Mouse (Mus musculus) T-helper 2 cell (primary cell): ENCODE data around the gene Ralgapa2.

Experiments
- in situ Hi-C: fragments of 300-600 bp; cut with MboI, MseI; formaldehyde crosslinking; loops from one replicate; pipeline ENCODE4 v1.15.1; 2025; ENCODE audit warnings: high pct_unique_total_duplicates

The Ralgapa2 gene

DNA sequence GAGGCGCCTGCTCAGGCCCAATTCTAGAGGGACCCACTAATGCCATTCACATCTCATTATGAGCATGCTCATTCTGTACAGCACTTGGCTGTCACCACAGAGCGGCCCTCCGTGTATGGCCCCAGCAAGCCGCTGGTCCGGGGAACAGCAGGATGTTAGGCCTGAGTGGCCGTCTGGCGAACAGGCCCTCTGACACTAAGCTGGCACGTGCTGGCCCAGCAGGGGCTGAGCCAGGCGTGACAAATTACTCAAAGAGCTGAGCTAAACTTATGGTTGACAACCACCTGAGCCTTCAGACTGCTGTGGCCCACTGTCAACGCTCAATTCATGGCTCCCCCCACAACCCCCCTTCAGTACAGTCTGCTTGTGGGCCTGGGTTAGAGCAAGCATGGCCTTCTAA lies 249.9 kb downstream of the Ralgapa2 start:
- in situ Hi-C loops = no loop called here

DNA sequence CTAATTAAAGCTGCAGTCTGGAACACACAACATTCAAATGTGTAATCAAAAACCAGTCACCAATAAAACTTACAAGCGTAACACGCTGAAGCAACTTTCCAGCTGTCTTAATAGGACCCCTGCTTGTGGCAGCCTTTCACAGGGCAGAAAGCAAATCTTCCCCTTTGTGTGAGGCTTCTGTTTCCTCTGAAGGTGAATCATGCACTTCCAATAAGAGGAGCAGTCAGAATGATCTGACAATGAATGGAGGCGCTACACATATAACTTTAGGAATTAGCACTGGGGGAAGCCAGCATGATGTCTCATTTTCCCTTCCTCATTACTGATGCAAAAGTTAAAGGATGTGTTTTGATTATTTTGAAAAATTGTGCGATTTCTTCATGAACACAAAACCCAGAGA lies 251.0 kb downstream of the Ralgapa2 start:
- in situ Hi-C loops = no loop called here

DNA sequence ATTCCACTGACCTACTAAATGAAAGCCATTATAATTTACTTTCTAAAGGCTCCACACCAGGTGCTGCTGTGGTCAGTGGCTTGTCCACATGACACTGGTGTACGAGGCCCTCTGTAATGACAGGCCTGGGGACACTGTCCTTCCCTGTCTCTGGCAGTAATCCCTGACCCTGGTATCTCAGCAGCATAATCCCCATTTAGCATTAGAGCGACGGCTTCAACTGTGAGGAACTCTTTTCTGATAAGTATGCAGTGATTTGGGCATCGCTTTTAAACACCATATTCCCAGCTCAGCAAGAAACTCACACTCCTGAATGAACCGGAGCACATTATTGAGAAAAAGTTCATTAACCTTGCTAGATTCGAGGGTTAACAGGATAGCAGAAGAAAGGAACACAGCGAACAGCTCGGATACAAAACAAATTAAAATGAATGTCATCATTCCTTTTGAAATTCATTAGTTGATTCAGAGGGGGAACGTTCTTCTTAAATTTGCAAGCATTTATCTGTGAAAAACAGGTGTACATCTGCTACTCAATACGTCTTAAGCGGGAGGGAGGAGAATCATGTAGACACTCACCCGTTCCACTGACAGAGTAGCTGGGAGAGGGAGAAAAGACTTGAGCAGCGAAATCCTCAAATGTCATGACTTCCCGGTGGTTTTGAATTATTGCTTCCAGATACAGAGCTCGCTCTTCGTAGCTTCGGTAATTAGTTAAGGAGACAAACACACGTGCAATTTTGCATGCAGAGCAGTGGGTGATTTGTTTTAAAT lies 252.2 kb downstream of the Ralgapa2 start:
- in situ Hi-C loops = no loop called here

DNA sequence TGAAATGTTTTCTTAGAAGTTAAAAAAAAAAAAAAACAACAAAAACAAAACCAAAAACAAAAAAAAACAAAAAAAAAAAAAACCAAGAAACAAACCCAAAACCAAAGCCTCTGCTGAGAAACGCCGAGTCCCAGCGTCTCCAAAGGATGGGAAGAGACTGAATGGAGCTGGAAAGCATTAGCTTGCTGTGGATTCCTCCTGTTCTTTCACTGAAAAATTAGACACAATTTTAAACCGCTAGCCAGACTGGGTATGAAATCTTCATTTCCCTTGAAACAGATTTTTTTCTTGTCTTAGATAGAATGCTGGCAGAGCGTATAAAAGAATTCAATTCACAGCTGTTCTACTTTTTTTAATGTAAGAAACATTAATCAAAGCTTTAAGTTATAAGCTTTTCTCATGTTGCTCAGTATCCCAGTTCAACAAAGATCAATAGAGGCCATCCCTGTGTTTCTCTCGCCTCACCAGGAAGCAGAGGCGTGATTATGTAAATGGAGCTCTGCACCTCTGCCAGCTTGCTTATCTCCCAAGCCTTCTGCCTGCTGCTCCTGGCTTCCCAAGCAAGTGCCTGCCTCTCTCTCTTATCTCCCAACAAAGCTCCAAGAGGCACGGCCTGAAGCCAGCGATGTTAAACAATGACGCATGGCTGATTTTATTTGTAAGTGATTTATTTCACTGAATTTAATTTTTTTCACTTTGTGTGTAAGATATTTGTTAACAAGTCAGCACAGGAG lies 253.2 kb downstream of the Ralgapa2 start:
- in situ Hi-C loops = no loop called here

DNA sequence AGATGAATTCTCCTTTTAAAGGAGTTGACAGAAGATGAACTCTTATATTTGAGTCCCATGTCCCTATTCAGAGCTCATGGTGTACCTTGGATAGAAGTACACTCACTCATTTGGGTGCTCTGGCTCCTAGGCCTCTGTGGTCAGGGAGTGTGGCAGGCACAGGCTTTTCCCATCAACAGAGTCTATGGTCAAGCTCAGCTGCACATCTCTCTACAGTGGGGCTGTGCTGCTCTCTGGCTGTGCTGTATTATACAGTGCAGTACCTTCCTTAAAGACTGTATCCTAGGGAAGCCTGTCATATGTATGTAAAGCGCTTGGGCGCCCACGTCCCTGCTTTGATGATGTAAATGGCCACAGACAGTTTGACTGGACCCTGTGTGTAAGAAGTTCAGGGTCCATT lies 254.5 kb downstream of the Ralgapa2 start:
- in situ Hi-C loops = no loop called here

DNA sequence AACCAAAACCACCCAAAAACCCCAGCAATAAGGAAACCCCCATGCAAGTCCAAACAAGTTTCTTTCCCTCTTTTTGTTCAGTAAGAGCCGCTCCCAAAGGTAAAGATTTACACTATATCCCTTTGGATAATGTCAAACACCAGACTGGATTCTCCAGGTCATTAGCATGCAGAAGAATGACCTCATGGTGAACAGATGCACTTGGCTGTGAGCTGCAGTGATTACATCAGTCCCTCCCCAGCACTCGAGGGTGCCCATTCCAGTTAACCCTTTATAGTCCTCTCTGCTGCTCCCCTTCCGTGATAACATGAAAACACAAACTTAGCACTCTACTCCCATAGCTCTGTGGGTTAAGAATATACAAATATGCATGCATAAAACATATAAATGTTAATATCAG lies 255.1 kb downstream of the Ralgapa2 start:
- in situ Hi-C loops = no loop called here

DNA sequence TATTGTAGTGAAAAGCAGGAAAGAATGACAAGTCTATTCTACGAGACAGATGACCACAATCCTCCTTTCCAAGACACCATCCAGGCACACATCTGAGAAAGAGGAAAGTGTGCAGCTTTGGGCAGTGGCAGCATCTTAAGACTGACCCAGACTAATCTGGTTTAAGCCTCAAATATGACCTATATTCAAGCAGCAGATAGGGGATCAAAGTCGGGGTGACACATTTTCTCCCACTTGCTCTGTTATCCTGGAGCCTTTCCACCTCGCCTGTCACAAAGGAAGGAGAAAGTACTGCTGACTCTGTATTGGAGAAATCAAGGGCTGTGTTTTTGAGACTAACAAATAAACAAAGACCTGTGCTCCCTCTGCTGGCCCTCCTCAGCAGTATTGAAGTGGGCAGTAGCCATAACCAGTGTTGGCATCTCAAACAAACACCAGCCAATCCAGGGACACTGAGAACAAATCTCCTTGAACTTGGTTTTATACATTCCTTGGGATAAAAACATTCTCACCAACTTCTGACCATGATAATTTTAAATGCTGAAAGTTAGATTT lies 255.7 kb downstream of the Ralgapa2 start:
- in situ Hi-C loops = no loop called here

DNA sequence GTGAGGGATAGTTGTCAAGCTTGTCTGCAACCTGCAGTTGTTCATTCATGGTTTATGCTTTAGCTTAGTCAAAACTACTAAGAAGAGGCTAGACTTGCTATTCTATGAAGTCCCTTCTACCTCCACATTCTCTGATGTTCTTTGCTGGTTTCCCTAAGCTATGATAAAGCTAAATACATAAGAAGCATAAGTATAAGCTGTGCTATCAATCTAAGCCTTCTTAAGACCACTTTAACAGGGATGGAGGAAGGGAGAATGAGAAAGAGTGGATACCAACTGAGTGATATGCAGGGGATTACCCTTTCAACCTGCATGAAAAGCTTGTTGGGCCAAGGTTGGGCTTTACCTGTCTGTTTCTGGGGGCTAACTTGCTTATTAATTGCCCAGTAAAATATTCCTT lies 256.5 kb downstream of the Ralgapa2 start:
- in situ Hi-C loops = no loop called here

DNA sequence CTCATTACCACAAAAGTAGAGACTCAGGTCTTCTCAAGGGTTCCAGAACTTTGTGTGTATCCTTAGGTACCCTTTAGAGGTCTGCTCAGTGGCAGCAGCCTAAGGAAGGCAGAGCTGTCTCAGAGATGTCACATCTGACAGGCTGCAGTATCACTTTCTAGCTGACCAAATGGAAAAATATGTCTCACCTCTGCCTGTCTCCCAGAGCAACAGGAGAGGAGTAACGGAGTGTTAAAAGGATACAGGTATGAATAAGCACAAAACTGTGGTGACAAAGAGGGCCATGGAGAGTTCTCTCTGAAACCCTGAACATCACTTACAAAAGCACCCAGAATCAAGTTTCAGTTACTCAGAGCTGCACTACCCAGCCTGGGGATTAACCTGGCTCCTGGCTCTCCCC lies 257.8 kb downstream of the Ralgapa2 start:
- in situ Hi-C loops = no loop called here

DNA sequence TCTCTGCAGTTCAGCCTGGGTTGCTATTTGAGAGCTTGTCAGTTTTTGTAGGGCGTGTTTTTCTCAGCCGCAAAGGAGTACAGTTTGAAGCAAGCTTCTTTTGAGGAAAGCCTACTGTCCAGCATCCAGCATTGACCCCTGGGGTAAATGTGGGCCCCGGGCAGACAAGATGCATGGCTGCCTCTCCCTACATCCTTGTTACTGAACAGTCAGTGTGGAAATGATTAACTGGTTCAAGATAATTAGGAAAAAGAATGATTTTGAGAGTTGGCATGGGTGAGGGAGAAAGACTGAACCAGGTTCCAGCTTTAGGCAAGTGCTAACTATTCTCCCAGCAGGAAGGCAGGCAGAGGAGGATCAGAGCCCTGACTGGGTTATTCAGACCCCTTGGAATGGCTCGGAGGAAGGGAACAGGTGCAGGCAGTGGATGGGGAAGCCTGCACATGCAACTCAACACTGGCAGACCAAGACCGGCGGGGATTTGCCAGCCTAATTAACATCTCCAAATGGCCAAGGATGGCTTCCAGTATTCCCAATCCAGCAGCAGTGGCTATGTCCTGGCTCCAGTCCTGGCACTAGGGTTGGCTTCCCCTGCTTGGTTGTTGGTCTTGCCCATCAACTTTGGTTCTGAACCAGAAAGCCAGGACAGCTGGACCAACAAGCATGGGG lies 261.8 kb downstream of the Ralgapa2 start:
- in situ Hi-C loops = no loop called here

DNA sequence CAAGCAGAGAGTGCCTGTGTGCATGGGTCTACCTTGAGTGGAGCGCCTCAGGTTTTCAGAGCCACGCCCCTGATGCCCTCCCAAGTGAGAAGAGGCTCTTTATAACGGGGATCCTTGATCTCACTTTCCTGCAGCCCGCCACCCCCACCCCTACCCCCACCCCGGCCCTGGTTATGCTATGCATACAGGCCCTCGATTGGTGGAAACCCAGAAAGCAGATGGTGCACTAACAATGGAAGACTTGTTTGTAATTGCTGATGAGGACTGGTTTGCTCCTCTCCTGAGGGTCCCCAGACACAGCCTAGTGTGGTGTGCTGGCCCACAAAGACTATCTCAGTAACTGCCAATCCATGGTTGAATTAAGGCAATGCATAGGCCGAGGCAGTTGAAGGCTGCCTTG lies 263.1 kb downstream of the Ralgapa2 start:
- in situ Hi-C loops = no loop called here

DNA sequence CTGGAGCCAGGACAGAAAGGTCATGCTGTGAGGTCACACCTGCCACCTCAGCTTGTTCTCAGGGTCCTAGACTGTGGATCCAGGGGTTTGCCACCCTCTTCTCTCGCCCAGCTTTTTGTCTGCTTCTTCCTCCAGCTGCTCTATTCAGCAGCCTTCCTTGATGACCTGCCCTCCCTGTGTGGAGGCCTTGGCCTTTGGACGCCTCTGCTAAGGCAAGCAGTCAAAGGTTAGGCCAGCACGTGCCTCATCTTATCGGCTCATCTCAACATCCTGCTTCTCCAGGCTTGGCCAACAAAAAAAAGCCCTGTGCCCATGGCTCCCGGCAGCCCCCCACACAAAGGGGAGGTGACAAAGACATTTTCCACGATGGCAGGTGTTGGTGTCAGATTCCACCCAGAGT lies 264.6 kb downstream of the Ralgapa2 start:
- in situ Hi-C loops = no loop called here

DNA sequence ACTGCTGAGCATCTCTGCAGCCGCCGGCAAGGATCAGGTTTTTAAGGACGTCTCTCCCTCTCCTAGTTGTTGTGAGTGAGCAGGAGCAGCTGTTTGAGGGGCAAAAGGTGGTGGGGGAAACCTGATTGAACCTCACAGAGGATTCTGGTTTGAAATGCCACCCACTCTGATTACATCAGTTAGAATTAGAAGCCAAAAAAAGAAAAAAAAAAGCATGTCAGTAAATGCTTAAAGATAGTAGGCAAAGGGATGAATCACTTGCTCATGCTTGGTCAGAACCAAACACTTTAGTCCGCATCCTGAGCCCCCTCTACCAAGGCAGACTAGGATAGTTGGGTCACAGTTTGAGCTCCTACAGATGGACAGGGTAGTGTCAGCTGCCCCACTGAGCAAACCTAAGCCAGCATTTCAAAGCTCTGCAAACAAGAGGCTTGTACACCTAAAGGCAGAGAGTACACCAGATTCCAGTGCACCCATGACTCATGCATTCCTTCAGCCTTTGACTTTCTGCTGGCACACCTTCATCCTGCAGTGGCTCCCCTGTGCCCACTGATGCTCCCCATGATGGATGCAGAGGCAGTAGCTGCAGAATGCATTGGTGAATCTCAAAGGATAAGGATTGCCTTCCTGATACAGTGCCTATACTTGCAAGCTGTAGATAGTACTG lies 265.6 kb downstream of the Ralgapa2 start:
- in situ Hi-C loops = no loop called here

DNA sequence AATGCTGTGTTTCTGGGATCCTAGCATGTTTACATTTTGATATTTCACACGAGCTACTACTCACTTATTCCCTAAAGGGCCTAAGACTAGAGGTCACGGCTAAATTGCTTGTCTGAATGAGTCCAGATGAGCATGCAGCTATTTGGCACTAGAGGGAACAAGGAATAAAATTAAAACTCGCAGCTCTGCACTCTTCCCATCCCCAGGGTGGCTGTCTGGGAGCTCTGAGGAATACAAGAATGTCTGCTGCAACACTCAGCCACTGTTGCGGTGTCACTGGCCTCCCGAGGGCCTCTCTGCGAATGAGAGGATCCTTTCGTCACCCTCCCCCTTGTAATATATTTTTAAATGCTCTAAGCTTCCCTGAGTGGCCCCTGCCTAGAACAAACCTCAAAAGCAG lies 266.7 kb downstream of the Ralgapa2 start:
- in situ Hi-C loops = no loop called here

DNA sequence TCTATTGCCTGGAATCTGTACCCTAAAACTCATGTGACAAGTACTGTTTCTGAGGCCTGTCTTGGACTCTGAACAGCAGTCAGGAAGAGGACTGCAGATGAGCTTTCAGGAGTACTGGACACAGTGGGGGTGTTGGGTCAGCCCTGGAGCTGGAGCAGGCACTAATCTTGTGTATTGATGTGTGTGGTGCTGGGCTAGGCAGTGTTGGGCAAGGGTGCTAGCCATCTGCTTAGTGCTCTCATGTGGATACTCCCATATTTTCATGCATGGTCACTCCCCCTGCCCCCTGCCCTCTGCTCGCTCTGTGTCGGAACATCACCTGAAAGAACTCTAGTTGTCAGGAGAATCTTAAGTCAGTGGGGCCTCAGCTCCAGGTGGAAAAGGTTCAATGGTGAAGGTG lies 268.1 kb downstream of the Ralgapa2 start:
- in situ Hi-C loops = no loop called here

DNA sequence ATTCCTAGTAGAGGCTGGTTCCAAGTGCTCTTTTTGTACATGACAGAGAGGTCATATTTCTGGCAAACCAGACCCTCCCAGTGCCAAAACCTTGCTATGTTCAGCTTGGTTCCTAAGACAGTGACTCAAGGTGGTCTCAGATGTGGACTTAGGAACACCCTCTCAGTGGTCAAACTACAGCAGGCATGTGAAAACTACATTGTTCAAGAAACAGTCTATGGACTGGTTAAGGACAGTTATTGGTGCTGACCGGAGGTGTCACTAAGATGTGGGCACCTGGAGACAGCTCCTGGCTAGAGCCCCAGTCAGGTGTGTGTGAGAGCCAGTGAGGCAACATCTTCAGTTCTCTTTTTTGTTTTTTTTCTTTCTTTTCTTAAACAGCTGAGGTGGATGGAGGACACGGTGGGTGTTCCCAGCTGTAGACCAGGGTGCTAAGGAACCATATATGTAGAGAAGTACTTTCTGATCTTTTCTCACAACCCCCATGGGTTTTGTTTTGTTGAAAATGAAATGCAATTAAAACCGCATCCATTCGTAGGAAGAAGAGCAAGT lies 272.9 kb downstream of the Ralgapa2 start:
- in situ Hi-C loops = no loop called here

DNA sequence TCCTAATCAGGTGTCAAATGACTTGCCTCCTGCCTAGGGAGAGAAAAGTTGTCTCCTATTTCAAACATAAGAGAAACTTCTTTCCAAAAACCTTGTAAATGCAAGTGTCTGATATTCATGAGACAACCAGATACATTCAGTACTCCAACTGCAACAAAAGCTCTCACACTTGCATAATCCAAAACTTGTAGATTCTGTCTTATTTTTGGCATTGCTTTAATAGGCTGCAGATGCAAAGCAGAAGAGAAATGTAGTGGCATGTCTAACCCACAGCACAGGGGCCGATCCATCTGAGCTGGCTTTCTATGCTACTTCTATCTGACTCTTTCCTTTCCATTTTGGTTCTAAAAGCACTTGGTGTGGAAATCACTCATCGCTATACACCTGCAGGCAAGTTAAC lies 280.7 kb downstream of the Ralgapa2 start:
- in situ Hi-C loops = no loop called here

DNA sequence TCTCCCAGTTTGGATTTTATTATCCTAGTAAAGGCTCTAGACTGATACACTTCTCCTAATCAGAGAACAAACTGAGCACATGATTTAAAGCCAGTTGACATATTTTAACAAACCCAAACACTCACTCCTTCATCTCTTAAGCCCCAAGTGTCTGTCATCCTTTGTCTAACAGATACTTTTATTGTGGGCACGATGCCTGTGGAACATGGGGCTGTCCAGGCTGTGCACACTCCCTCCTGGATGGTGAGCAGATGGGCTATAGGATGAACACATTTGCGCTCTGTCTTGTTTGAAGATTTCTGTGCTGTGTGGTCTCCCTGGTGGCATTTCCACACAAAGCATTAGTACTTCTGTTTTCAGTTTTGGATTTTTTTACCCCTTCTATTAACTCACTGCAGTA lies 283.7 kb downstream of the Ralgapa2 start:
- in situ Hi-C loops = no loop called here

DNA sequence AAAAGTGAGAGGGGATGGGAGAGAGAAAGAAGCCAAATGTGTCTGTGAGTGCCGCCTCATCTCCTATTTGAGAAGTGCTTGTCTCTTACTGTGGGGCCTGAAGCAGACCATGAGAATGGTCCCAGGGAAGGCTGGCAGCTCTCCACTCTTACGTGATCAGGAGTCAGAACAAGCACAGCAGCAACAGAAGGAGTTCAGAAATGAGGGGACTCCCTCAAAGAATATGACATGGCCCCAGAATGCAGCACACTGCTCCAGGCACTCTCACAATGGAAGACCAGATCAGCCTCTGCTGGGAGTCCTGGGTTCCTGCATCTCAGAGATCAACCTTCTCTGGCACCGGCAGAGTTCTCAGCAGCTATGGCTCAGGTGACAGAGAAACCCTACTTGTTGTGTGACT lies 284.5 kb downstream of the Ralgapa2 start:
- in situ Hi-C loops = no loop called here

DNA sequence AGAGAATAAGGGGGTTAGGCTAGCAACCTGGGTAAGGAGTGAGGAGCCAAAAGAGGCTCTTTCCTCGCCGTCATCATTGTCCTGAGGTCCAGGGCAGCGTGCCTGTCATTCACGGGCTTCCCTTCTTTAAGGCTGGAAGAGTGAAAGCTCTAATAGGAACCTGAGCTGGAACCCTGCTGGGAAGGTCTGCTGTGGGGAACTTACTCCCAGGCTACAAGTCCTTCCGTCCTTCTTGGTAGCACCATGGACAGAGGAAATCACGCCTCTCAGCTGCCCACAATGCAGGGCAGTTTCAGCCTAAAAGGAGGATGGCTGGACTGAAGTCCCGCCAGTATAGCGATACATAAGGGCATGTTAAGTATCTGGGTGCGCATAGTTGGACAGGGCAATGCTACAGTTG lies 285.7 kb downstream of the Ralgapa2 start:
- in situ Hi-C loops = no loop called here

DNA sequence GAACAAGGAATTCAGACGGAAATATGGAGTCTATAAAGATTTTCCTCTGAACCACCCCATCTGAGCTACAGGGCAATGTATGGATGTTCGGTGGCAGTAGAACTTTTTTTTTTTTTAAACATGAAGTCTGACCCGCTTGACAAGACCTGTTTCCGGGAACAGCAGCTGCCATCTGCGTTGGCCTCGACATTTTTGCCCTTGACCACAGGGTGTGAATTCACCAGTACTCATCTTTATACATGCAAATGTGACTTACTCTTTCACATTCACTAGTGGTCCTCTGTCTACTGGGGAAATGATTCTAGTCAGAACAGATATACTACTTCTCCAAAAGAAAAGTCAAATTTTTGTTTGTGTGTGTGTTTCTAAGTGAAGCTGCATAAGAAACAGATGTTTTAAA lies 286.3 kb downstream of the Ralgapa2 start:
- in situ Hi-C loops = no loop called here

DNA sequence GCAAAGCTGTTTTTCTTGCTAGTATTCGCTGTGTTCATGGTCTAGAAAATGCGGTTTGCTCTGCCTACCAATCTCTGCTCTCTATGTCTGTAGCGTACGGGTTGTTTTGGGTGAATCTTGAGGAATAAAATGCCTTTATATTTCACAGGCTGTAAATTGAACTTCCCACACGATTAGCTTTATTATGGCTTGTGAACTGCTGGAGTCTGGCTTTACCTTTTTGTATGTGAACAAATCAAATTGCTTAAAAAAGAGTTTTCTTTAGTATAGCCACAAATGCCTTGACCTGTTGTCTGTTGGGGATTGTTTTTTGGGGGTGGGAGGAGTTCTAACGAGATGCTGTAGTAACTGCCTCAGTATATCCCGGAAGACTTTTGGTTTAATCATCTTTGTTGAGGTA lies 288.0 kb downstream of the Ralgapa2 start:
- in situ Hi-C loops = no loop called here
